Mouse (Mus musculus) hindbrain, postnatal 0 days (tissue): ENCODE measurements around the gene Kdm8. TPM values are rescaled to one million over a fixed set of nuclear protein-coding genes. Genes with fewer than 3 reads are reported as not detected.

Experiments used
- ATAC-seq: fragments of 200-750 bp; cut with Nextera tagmentation; 2 replicates; pipeline ENCODE4 v1.8.0; 2017; ENCODE audit warnings: mild to moderate bottlenecking, moderate TSS enrichment, moderate library complexity
- DNase-seq: peaks from one replicate; pipeline ENCODE4 v3.0.0-alpha.2; 2015; ENCODE audit warnings: low spot score
- H3K27ac ChIP-seq: fragments of 300-500 bp; sonication (generic); 2 replicates; pipeline ENCODE4 v1.5.1; 2014; ENCODE audit warnings: mild to moderate bottlenecking
- H3K27me3 ChIP-seq: fragments of 300-500 bp; sonication (generic); 2 replicates; pipeline ENCODE4 v1.6.1; 2014; ENCODE audit warnings: low read length, mixed read lengths; ENCODE audit not compliant: insufficient read depth
- H3K36me3 ChIP-seq: fragments of 300-500 bp; sonication (generic); 2 replicates; pipeline ENCODE4 v1.6.1; 2014; ENCODE audit warnings: low read length, mixed read lengths; ENCODE audit not compliant: insufficient read depth
- H3K4me1 ChIP-seq: fragments of 300-500 bp; sonication (generic); 2 replicates; pipeline ENCODE4 v1.6.1; 2014; ENCODE audit warnings: antibody characterized with exemption, low read length, mixed read lengths; ENCODE audit not compliant: insufficient read depth
- H3K4me2 ChIP-seq: fragments of 300-500 bp; sonication (generic); 2 replicates; pipeline ENCODE4 v1.6.1; 2014; ENCODE audit warnings: low read depth, mild to moderate bottlenecking, low read length, moderate library complexity, mixed read lengths
- H3K4me3 ChIP-seq: fragments of 300-500 bp; sonication (generic); 2 replicates; pipeline ENCODE4 v1.5.1; 2014; ENCODE audit warnings: low read length
- H3K9ac ChIP-seq: fragments of 300-500 bp; sonication (generic); replicated peaks from 2 replicates; pipeline ENCODE4 v1.6.1; 2014; ENCODE audit warnings: mild to moderate bottlenecking, low read length, moderate library complexity, mixed read lengths
- H3K9me3 ChIP-seq: fragments of 300-500 bp; sonication (generic); 2 replicates; pipeline ENCODE4 v1.6.1; 2016; ENCODE audit warnings: low read length, mixed read lengths
- CTCF ChIP-seq: IDR thresholded peaks from 2 replicates; pipeline ENCODE4 v1.5.1; 2016; ENCODE audit warnings: antibody characterized with exemption, control low read depth, low read depth
- WGBS: fragments of 180-500 bp; shearing (Covaris S2); extraction: QIAGEN DNeasy Blood & Tissue Kit; methylation state at CpG from one replicate; pipeline ENCODE4 v1.1.7; 2014; 5-methylcytosine and 5-hydroxymethylcytosine counted together
- polyA plus RNA-seq: library from polyadenylated mRNA; unstranded; fragments of >200 nt; fragmentation: Nextera tagmentation; extraction: Ambion mirVana; gene quantifications from 2 replicates; pipeline ENCODE4 v1.2.1, GENCODE M21; 2015
- total RNA-seq: library from RNA; depleted of rRNA; stranded (reverse); fragments of >200 nt; gene quantifications from 2 replicates; pipeline ENCODE4 v1.2.3, GENCODE M21; 2014

Gene Kdm8
- total and polyA plus RNA-seq, 2 experiments from 2014 or later = 5.0 to 7.5 TPM

DNA sequence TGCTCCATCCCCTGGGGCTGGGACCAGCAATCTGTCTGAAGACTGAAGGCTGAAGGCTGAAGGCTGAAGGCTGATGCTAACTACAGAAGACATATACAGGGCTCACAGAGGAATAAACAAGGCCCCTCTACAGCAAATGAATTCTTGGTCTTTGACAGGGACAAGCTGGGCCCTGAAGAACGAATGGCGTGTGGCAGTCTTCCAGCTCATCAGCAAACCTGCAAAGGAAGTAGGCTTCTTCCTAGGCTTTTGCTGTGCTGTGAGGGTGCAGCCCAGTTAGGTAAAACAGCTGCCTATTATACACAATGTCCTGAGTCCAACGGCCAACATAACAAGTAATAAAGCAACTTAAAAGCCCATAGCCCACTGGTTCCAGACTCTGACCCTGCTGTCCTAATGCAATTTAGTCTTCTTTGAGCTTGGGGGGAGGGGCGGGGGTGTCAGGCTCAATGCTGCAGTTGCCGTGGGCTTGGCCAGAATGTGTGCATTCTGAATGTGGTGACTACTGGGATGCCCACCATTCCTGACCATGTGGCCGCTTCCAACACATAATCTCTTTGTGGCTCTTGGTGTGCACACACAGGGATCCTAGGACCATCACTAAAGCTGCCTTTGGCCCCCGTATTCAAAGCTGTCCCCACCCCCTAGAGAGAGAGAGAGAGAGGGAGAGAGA lies 14.2 kb upstream of the Kdm8 start:
- H3K36me3 ChIP-seq = no peaks in the 10 kb centered on the region
- H3K9me3 ChIP-seq = no peaks in the 10 kb centered on the region
- H3K27me3 ChIP-seq = no peaks in the 10 kb centered on the region
- 58% methylated on average over 7 of the region's 7 CpGs for WGBS
- H3K9ac ChIP-seq = no peak overlapping the region
- DNase-seq (peak; percentile 17), ATAC-seq (no peak)
- H3K4me3 ChIP-seq = no peak overlapping the region
- TF ChIP-seq CTCF = no peak
- H3K4me2 ChIP-seq = no peak overlapping the region
- H3K4me1 ChIP-seq = no peaks in the 10 kb centered on the region
- H3K27ac ChIP-seq = no peak overlapping the region

DNA sequence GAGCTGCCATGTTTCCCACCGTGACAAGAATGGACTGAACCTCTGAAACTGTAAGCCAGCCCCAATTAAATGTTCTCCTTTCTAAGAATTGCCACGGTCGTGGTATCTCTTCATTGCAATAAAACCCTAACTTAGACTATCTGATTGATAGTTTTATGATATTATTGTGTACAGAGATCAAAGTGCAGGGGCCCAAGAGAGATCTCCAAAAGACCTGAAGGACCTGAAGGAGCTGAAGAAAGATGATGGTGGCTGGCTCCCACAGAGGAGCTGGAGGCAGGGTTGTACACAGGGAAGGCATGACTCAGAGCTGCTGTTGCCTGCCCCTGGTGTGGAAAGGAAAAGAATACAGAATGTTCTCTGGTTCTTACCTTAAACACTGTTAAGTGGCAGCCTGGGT lies 10.6 kb upstream of the Kdm8 start:
- Histone ChIP-seq H3K36me3 (no peaks in the 10 kb centered on the region), H3K9ac (no peak overlapping the region), H3K4me1 (no peaks in the 10 kb centered on the region), H3K4me2 (no peak overlapping the region), H3K9me3 (no peaks in the 10 kb centered on the region), H3K4me3 (no peak overlapping the region), H3K27ac (no peak overlapping the region), H3K27me3 (no peaks in the 10 kb centered on the region)
- WGBS = 88% methylated on average over 3 of the region's 3 CpGs
- ATAC-seq = no peak
- no peak for TF ChIP-seq CTCF
- DNase-seq = no peak

DNA sequence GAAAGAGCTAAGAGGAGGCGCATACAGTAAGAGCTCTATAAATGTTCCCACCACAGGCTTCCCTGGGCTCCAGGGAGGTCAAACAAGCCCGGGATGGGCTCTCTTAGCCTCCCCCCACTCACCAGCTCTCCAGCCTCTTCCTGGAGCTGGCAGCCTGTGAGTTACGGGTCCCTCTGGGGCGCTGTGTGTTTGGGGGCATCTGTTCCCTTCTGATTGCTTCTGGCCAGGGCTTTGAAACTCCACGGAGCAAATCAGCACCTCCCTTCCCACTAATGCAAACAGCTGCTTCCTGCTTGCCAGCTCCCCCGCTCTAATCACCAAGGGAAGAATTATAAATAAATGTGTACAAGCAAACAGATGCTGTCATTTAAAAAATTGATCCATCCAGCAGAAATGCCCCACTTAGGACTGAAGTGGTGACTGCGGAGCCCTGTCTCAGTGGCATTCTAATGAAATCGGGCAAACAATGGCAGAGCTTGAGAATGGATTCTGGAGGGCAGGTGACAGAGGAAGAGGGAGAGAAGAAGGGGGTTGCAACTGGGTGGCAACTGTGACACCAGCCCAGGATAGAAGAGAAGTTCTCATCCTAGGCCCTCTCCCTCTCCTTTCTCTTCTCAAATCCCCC lies 9.7 kb upstream of the Kdm8 start:
- DNase-seq (peak; percentile 28), ATAC-seq (peak; percentile 47; the same call in 1 of the 2 replicates)
- WGBS = 35% methylated on average over 8 of the region's 8 CpGs
- Histone ChIP-seq H3K27ac (0 out of 2 replicates have a peak overlapping the region, but pooled peaks have one; percentile 2), H3K4me3 (no peak overlapping the region), H3K36me3 (no peaks in the 10 kb centered on the region), H3K27me3 (no peaks in the 10 kb centered on the region), H3K9ac (0 out of 2 replicates have a peak overlapping the region, but pooled peaks have one; percentile 9), H3K9me3 (0 out of 2 replicates have a peak, but pooled peaks cover 3% of the 10 kb centered on the region), H3K4me2 (no peak overlapping the region), H3K4me1 (no peaks in the 10 kb centered on the region)
- TF ChIP-seq CTCF = no peak

DNA sequence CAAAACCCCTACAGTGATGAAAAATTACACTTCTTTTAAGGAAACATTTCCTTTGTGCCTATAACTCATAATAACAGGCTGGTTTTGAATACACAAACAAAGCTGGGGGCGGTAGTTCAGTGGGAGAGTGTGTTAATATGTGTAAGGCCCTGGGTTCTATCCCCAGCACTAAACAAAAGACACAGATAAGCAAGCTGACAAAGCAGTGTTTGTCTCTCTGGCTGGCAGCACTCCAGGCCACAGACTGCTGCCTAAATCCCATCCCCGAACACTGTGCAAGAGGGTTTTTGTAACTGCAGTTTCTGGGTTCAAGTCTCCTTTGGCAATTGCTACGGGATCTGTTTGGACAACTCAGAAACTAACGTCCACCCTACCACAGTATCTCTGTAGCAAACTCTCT lies 2.2 kb upstream of the Kdm8 start:
- H3K4me2 ChIP-seq = no peak overlapping the region
- no peak overlapping the region for H3K27ac ChIP-seq
- DNase-seq = no peak
- H3K36me3 ChIP-seq = no peaks in the 10 kb centered on the region
- 66% methylated on average over 4 of the region's 4 CpGs for WGBS
- no peak for TF ChIP-seq CTCF
- H3K4me1 ChIP-seq = 0 out of 2 replicates have a peak, but pooled peaks cover 4% of the 10 kb centered on the region
- H3K4me3 ChIP-seq = no peak overlapping the region
- no peak for ATAC-seq
- H3K9ac ChIP-seq = no peak overlapping the region
- no peaks in the 10 kb centered on the region for H3K27me3 ChIP-seq
- 0 out of 2 replicates have a peak, but pooled peaks cover 3% of the 10 kb centered on the region for H3K9me3 ChIP-seq

DNA sequence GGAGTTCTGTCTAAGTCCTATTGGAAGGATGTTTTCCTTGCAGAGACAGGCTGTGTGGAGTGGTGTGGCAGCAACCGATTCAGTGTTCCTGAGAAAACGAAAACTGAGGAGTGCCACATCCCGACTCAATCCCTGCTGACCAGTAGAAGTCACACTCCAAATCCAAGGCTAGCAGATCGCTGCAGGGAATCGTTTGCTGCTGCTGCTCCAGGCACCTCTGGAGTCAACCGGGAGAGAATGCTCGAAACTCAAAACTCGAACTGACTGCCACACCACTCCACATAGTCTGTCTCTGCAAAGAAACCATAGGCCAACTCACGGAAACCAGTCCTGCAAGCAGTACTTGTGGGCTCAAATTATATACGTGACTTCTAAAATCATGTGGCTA lies 406 bp upstream of the Kdm8 start:
- Histone ChIP-seq H3K9me3 (0 out of 2 replicates have a peak, but pooled peaks cover 3% of the 10 kb centered on the region), H3K27me3 (no peaks in the 10 kb centered on the region), H3K9ac (peak overlapping the region; percentile 63), H3K36me3 (no peaks in the 10 kb centered on the region), H3K4me1 (0 out of 2 replicates have a peak, but pooled peaks cover 4% of the 10 kb centered on the region), H3K27ac (peak overlapping the region; percentile 97), H3K4me2 (peak overlapping the region; percentile 87), H3K4me3 (peak overlapping the region; percentile 51)
- WGBS = 24% methylated on average over 10 of the region's 10 CpGs
- TF ChIP-seq CTCF = no peak
- ATAC-seq (no peak), DNase-seq (no peak)

DNA sequence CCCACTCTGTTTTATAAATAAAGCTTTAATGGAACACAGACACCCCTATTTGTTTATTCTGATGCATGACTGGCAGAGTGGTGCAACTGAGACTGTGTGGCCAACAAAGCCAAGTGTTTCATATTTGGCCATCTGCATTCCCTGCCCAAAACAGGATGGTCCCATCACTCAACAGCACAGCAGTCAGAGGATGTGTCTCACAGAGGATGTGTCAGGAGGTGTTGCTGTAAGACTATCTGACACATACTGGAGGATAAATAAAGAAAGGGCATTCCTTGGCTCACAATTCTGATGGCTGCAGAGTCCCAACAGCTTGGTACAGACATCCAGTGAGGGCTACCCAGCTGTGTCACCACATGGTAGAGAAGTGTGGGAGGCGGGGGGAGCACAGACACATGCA lies 6.2 kb downstream of the Kdm8 start:
- no peaks in the 10 kb centered on the region for H3K36me3 ChIP-seq
- H3K27ac ChIP-seq = no peak overlapping the region
- no peak for TF ChIP-seq CTCF
- H3K9ac ChIP-seq = no peak overlapping the region
- ATAC-seq (no peak), DNase-seq (no peak)
- no peaks in the 10 kb centered on the region for H3K9me3 ChIP-seq
- no peak overlapping the region for H3K4me3 ChIP-seq
- H3K27me3 ChIP-seq = no peaks in the 10 kb centered on the region
- H3K4me2 ChIP-seq = no peak overlapping the region
- WGBS = 88% methylated on average over 1 of the region's 1 CpGs
- H3K4me1 ChIP-seq = no peaks in the 10 kb centered on the region

DNA sequence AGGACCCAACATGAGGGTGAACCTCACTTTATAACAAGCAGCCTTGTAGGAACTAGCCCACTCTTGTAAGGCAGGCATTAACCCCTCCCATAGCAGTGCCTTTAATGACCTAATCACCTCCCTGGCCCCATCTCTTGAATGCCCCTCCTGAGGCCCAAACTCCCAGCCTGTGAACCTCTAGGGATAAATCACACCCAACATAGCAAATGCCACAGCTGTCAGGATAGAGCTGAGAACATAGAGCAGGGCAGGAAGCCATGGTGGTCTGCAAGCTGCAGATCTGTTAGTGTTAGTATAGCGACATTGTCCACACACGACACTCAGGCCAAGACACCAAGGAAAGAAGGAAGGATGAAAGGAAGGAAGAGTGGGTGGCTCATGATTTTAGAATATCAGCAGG lies 6.6 kb downstream of the Kdm8 start:
- Histone ChIP-seq H3K4me1 (no peaks in the 10 kb centered on the region), H3K9ac (no peak overlapping the region), H3K27ac (no peak overlapping the region), H3K36me3 (no peaks in the 10 kb centered on the region), H3K4me3 (no peak overlapping the region), H3K4me2 (no peak overlapping the region), H3K9me3 (no peaks in the 10 kb centered on the region), H3K27me3 (no peaks in the 10 kb centered on the region)
- TF ChIP-seq CTCF = no peak
- ATAC-seq = no peak
- no peak for DNase-seq
- WGBS = 97% methylated on average over 2 of the region's 2 CpGs
